Mouse (Mus musculus) erythroblast, embryonic 14.5 days (primary cell): ENCODE measurements around the gene Gcdh. TPM values are rescaled to one million over a fixed set of nuclear protein-coding genes. Genes with fewer than 3 reads are reported as not detected.
A peak's percentile ranks its signal among the peaks of the same experiment; 100 is the strongest.

Source experiments
- H3K27me3 ChIP-seq: 2 replicates; pipeline ENCODE4 v1.6.1; 2012; ENCODE audit warnings: inconsistent platforms; ENCODE audit not compliant: control insufficient read depth
- H3K36me3 ChIP-seq: 2 replicates; pipeline ENCODE4 v1.6.1; 2012; ENCODE audit warnings: mild to moderate bottlenecking, inconsistent platforms; ENCODE audit not compliant: control insufficient read depth
- H3K4me1 ChIP-seq: 2 replicates; pipeline ENCODE4 v1.6.1; 2012; ENCODE audit warnings: inconsistent platforms; ENCODE audit not compliant: control insufficient read depth
- H3K4me3 ChIP-seq: replicated peaks from 2 replicates; pipeline ENCODE3; 2012; ENCODE audit warnings: moderate library complexity, mild to moderate bottlenecking, inconsistent platforms
- H3K9me3 ChIP-seq: 2 replicates; pipeline ENCODE4 v1.6.1; 2012; ENCODE audit warnings: low read length, inconsistent platforms, mixed read lengths; ENCODE audit not compliant: control insufficient read depth
- GATA1 ChIP-seq: IDR thresholded peaks from 2 replicates; pipeline ENCODE4 v1.6.1; 2012; ENCODE audit warnings: low read length, inconsistent platforms, mixed read lengths
- TAL1 ChIP-seq: IDR thresholded peaks from 3 replicates; pipeline ENCODE4 v1.6.1; 2012; ENCODE audit warnings: low read length, inconsistent platforms, mixed read lengths
- polyA plus RNA-seq: library from polyadenylated mRNA; stranded (reverse); fragments of >175 nt; gene quantifications from 2 replicates; pipeline ENCODE4 v1.2.3, GENCODE M21; 2012

Gene Gcdh
- polyA plus RNA-seq, 1 experiment, result 15.0 TPM

GRCm38 (mm10) chr8:84839875-84840247 lies 53.9 kb downstream of the Gcdh start:
- peak overlapping the region; percentile 95 for H3K4me3 ChIP-seq
- TF ChIP-seq GATA1, result no peak
- H3K4me1 ChIP-seq, result peaks cover 90% of the 10 kb centered on the region
- H3K36me3 ChIP-seq, result peaks cover 97% of the 10 kb centered on the region
- no peaks in the 10 kb centered on the region for H3K9me3 ChIP-seq
- H3K27me3 ChIP-seq, result no peaks in the 10 kb centered on the region

GRCm38 (mm10) chr8:84839411-84839810 lies 54.3 kb downstream of the Gcdh start:
- Histone ChIP-seq H3K27me3 (no peaks in the 10 kb centered on the region), H3K4me1 (peaks cover 90% of the 10 kb centered on the region), H3K9me3 (no peaks in the 10 kb centered on the region), H3K4me3 (peak overlapping the region; percentile 95), H3K36me3 (peaks cover 97% of the 10 kb centered on the region)
- TF ChIP-seq TAL1, result no peak
- no peak for TF ChIP-seq GATA1

- H3K9me3 ChIP-seq, result no peaks in the 10 kb centered on the region
- TF ChIP-seq GATA1, result peak; percentile 99
- TF ChIP-seq TAL1, result peak; percentile 97
- no peaks in the 10 kb centered on the region for H3K27me3 ChIP-seq
- H3K4me1 ChIP-seq, result peaks cover 90% of the 10 kb centered on the region
- H3K4me3 ChIP-seq, result peak overlapping the region; percentile 95
- H3K36me3 ChIP-seq, result peaks cover 97% of the 10 kb centered on the region
Observed at GRCm38 (mm10) chr8:84838513-84838912, 55.2 kb downstream of the Gcdh start.

- Histone ChIP-seq H3K27me3 (no peaks in the 10 kb centered on the region), H3K4me3 (peak overlapping the region; percentile 95), H3K36me3 (peaks cover 97% of the 10 kb centered on the region), H3K4me1 (peaks cover 90% of the 10 kb centered on the region), H3K9me3 (no peaks in the 10 kb centered on the region)
- TF ChIP-seq GATA1 (no peak), TAL1 (no peak)
Observed at GRCm38 (mm10) chr8:84837912-84838470, 55.7 kb downstream of the Gcdh start.

GRCm38 (mm10) chr8:84837149-84837911 lies 56.4 kb downstream of the Gcdh start:
- Histone ChIP-seq H3K4me3 (peak overlapping the region; percentile 95), H3K36me3 (peaks cover 95% of the 10 kb centered on the region)

More at GRCm38 (mm10) chr8:84837149-84837911, 56.4 kb downstream of the Gcdh start:
- TF ChIP-seq TAL1, result no peak
- TF ChIP-seq GATA1, result no peak
- Histone ChIP-seq H3K4me1 (peaks cover 89% of the 10 kb centered on the region), H3K9me3 (no peaks in the 10 kb centered on the region), H3K27me3 (no peaks in the 10 kb centered on the region)

Other genes starting within 250 kb of the Gcdh start
- 17.2 and 18.5 TPM in 2 replicates for gene Ier2, start 231.1 kb downstream of the Gcdh start, polyA plus RNA-seq
- gene Trmt1, start 207.6 kb downstream of the Gcdh start, polyA plus RNA-seq, result 8.9 and 9.0 TPM in 2 replicates
- 7.0 and 8.5 TPM in 2 replicates for gene Nacc1, start 206.1 kb downstream of the Gcdh start, polyA plus RNA-seq
- 61.4 and 62.8 TPM in 2 replicates for gene Lyl1, start 192.5 kb downstream of the Gcdh start, polyA plus RNA-seq
- 11.0 and 11.9 TPM in 2 replicates for gene G430095P16Rik, start 170.9 kb downstream of the Gcdh start, polyA plus RNA-seq
- 1.9 and 2.6 TPM in 2 replicates for gene Nfix, start 93.6 kb downstream of the Gcdh start, polyA plus RNA-seq
- 1.3 and 1.5 TPM in 2 replicates for gene Dand5, start 71.1 kb downstream of the Gcdh start, polyA plus RNA-seq
- 10.3 and 11.6 TPM in 2 replicates for gene Gadd45gip1, start 62.4 kb downstream of the Gcdh start, polyA plus RNA-seq
- 740 and 808 TPM in 2 replicates for gene Rad23a, start 53.3 kb downstream of the Gcdh start, polyA plus RNA-seq
- 29.4 and 30.9 TPM in 2 replicates for gene Calr, start 47.0 kb downstream of the Gcdh start, polyA plus RNA-seq
- gene Farsa, start 36.9 kb downstream of the Gcdh start, polyA plus RNA-seq, result 9.0 and 9.3 TPM in 2 replicates
- gene Syce2, start 21.8 kb downstream of the Gcdh start, polyA plus RNA-seq, result 15.0 TPM in 2 replicates
- 358 and 362 TPM in 2 replicates for gene Klf1, start 8.0 kb upstream of the Gcdh start, polyA plus RNA-seq
- gene Dnase2a, start 14.6 kb upstream of the Gcdh start, polyA plus RNA-seq, result 4.8 and 7.7 TPM in 2 replicates
- gene Mast1, start 43.4 kb upstream of the Gcdh start, polyA plus RNA-seq, result 0.01 and 0.08 TPM in 2 replicates
- not detected in 2 replicates for gene Rtbdn, start 53.1 kb upstream of the Gcdh start, polyA plus RNA-seq
- gene Gm49661, start 75.5 kb upstream of the Gcdh start, polyA plus RNA-seq, result not detected in 2 replicates
- 111 and 222 TPM in 2 replicates for gene Prdx2, start 75.7 kb upstream of the Gcdh start, polyA plus RNA-seq
- gene Rnaseh2a, start 75.8 kb upstream of the Gcdh start, polyA plus RNA-seq, result 162 and 179 TPM in 2 replicates
- gene Junb, start 84.8 kb upstream of the Gcdh start, polyA plus RNA-seq, result 9.6 and 10.3 TPM in 2 replicates
- 0.46 and 0.58 TPM in 2 replicates for gene Hook2, start 96.7 kb upstream of the Gcdh start, polyA plus RNA-seq
- not detected in 2 replicates for gene Best2, start 120.6 kb upstream of the Gcdh start, polyA plus RNA-seq
- gene Asna1, start 131.4 kb upstream of the Gcdh start, polyA plus RNA-seq, result 18.6 and 31.0 TPM in 2 replicates
- 77.0 and 92.3 TPM in 2 replicates for gene Trir, start 132.9 kb upstream of the Gcdh start, polyA plus RNA-seq
- 1.7 and 1.8 TPM in 2 replicates for gene Tnpo2, start 143.0 kb upstream of the Gcdh start, polyA plus RNA-seq
- 0.54 and 0.63 TPM in 2 replicates for gene Fbxw9, start 166.1 kb upstream of the Gcdh start, polyA plus RNA-seq
- gene Gm5741, start 174.1 kb upstream of the Gcdh start, polyA plus RNA-seq, result 0.37 TPM in 1 of 2 replicates, not detected in the other
- gene Dhps, start 177.8 kb upstream of the Gcdh start, polyA plus RNA-seq, result 2.0 and 2.1 TPM in 2 replicates
- 0.28 and 1.5 TPM in 2 replicates for gene Wdr83os, start 186.8 kb upstream of the Gcdh start, polyA plus RNA-seq
- gene Wdr83, start 187.4 kb upstream of the Gcdh start, polyA plus RNA-seq, result 2.7 and 4.7 TPM in 2 replicates
- 0.13 and 0.27 TPM in 2 replicates for gene Man2b1, start 189.3 kb upstream of the Gcdh start, polyA plus RNA-seq
- gene Zfp791, start 229.2 kb upstream of the Gcdh start, polyA plus RNA-seq, result 0.01 TPM in 1 of 2 replicates, not detected in the other